Mouse (Mus musculus) left cerebral cortex, adult 18-20 months (tissue): ENCODE results near the gene Khdc1a. TPM values are rescaled to one million over a fixed set of nuclear protein-coding genes. Genes with fewer than 3 reads are reported as not detected.
"Not testable (repeated sequence)": the region's sequence is repeated elsewhere in the genome, so short reads cannot be mapped to it uniquely, and the experiment has no call there.

ENCODE experiments used
- DNase-seq, 2 experiments: peaks; one replicate each; pipeline ENCODE4 v3.0.0; 2021 to 2022; ENCODE audit warnings: low spot score in 2 of 2, mixed read lengths in 1 of 2
- long read RNA-seq, 2 experiments: library from polyadenylated mRNA; stranded (forward); transcript quantifications; one replicate each; pipeline ENCODE4 v2.0.0; 2021
- total RNA-seq, 2 experiments: library from RNA; stranded (reverse); gene quantifications; 2 replicates each; pipeline ENCODE4 v1.2.3; 2021

Gene Khdc1a
- not detected for total RNA-seq
- long read RNA-seq, experiment 1 = 0 reads
- long read RNA-seq, experiment 2 = 0 reads

GRCm38 (mm10) chr1:21349341-21349740 lies at the start of gene Khdc1a:
Khdc1a (plus strand) TSS chr1:21349641.
- no peak for DNase-seq

GRCm38 (mm10) chr1:21299826-21300225 lies 49.6 kb upstream of the Khdc1a start:
- no peak for DNase-seq

- no peak for DNase-seq
Measured at GRCm38 (mm10) chr1:21301686-21302085, 47.8 kb upstream of the Khdc1a start.

GRCm38 (mm10) chr1:21304174-21304573 lies 45.3 kb upstream of the Khdc1a start:
- DNase-seq = no peak

- no peak for DNase-seq
Measured at GRCm38 (mm10) chr1:21304646-21305045, 44.8 kb upstream of the Khdc1a start.

- DNase-seq = no peak
Measured at GRCm38 (mm10) chr1:21305443-21305842, 44.0 kb upstream of the Khdc1a start.

GRCm38 (mm10) chr1:21314336-21314735 lies 35.1 kb upstream of the Khdc1a start:
- DNase-seq = no peak

- no peak for DNase-seq
Measured at GRCm38 (mm10) chr1:21315756-21316155, 33.7 kb upstream of the Khdc1a start.

GRCm38 (mm10) chr1:21316305-21316704 lies 33.1 kb upstream of the Khdc1a start:
- DNase-seq = no peak

- DNase-seq = no peak
Measured at GRCm38 (mm10) chr1:21318202-21318601, 31.2 kb upstream of the Khdc1a start.

GRCm38 (mm10) chr1:21320271-21320670 lies 29.2 kb upstream of the Khdc1a start:
- not testable (repeated sequence) for DNase-seq

GRCm38 (mm10) chr1:21321656-21322055 lies 27.8 kb upstream of the Khdc1a start:
- DNase-seq = no peak

- no peak for DNase-seq
Measured at GRCm38 (mm10) chr1:21323996-21324574, 25.4 kb upstream of the Khdc1a start.

- DNase-seq = no peak
Measured at GRCm38 (mm10) chr1:21324633-21325032, 24.8 kb upstream of the Khdc1a start.

GRCm38 (mm10) chr1:21326733-21327132 lies 22.7 kb upstream of the Khdc1a start:
- no peak for DNase-seq

- DNase-seq = not testable (repeated sequence)
Measured at GRCm38 (mm10) chr1:21331161-21331560, 18.3 kb upstream of the Khdc1a start.

- no peak for DNase-seq
Measured at GRCm38 (mm10) chr1:21333222-21333973, 16.0 kb upstream of the Khdc1a start.

- DNase-seq = no peak
Measured at GRCm38 (mm10) chr1:21335836-21336235, 13.6 kb upstream of the Khdc1a start.

GRCm38 (mm10) chr1:21340745-21341144 lies 8.7 kb upstream of the Khdc1a start:
- no peak for DNase-seq

- DNase-seq = peak; percentile 64 to 76
Measured at GRCm38 (mm10) chr1:21344253-21344652, 5.2 kb upstream of the Khdc1a start.

GRCm38 (mm10) chr1:21344752-21345151 lies 4.7 kb upstream of the Khdc1a start:
- not testable (repeated sequence) for DNase-seq

- DNase-seq = not testable (repeated sequence)
Measured at GRCm38 (mm10) chr1:21368031-21368430, 18.6 kb downstream of the Khdc1a start, which contains the start of gene Khdc1c. Khdc1c (plus strand) TSS chr1:21368331.

- no peak for DNase-seq
Measured at GRCm38 (mm10) chr1:21383256-21383655, 33.8 kb downstream of the Khdc1a start, which contains the start of gene Khdc1b. Khdc1b (plus strand) TSS chr1:21383556.
